Mouse (Mus musculus): ENCODE data around the gene Prl4a1.
"Not testable (repeated sequence)": the region's sequence is repeated elsewhere in the genome, so short reads cannot be mapped to it uniquely, and the experiment has no call there.

Gene Prl4a1

GRCm38 (mm10) chr13:28015912-28016311 lies at the start of gene Prl4a1:
Gene Prl4a1 (plus strand): TSS chr13:28016212.
- DNase-seq (ENCODE audit: low read depth, low spot score): no peak

- no peak for DNase-seq (ENCODE audit: low read depth, low spot score)
Observed at GRCm38 (mm10) chr13:27972931-27973330, 43.1 kb upstream of the Prl4a1 start.

GRCm38 (mm10) chr13:27974281-27974680 lies 41.7 kb upstream of the Prl4a1 start:
- not testable (repeated sequence) for DNase-seq (ENCODE audit: low read depth, low spot score)

- no peak for DNase-seq (ENCODE audit: low read depth, low spot score)
Observed at GRCm38 (mm10) chr13:27977646-27978045, 38.4 kb upstream of the Prl4a1 start.

- not testable (repeated sequence) for DNase-seq (ENCODE audit: low read depth, low spot score)
Observed at GRCm38 (mm10) chr13:27996557-27996956, 19.5 kb upstream of the Prl4a1 start.

GRCm38 (mm10) chr13:28029330-28029729 lies 13.3 kb downstream of the Prl4a1 start:
- DNase-seq (ENCODE audit: low read depth, low spot score): no peak

- DNase-seq (ENCODE audit: low read depth, low spot score): no peak
Observed at GRCm38 (mm10) chr13:28069315-28069714, 53.3 kb downstream of the Prl4a1 start.
